Mouse (Mus musculus) macrophage (primary cell): ENCODE results near the gene Atg4c. TPM values are rescaled to one million over a fixed set of nuclear protein-coding genes. Genes with fewer than 3 reads are reported as not detected.

Experiments used
- H3K27ac ChIP-seq: fragments of 350-480 bp; formaldehyde crosslinking; 2 replicates; pipeline ENCODE4 v1.9.0; 2021
- H3K36me3 ChIP-seq: fragments of 350-480 bp; formaldehyde crosslinking; 2 replicates; pipeline ENCODE4 v1.9.0; 2021; ENCODE audit errors: inconsistent target
- H3K4me3 ChIP-seq: fragments of 350-480 bp; formaldehyde crosslinking; 2 replicates; pipeline ENCODE4 v1.9.0; 2021; ENCODE audit errors: inconsistent target
- H3K79me2 ChIP-seq: fragments of 350-480 bp; formaldehyde crosslinking; 2 replicates; pipeline ENCODE4 v1.9.0; 2021; ENCODE audit errors: inconsistent target
- WGBS: methylation state at CpG from one replicate; pipeline ENCODE4 v1.1.7; 2026; ENCODE audit warnings: inconsistent platforms; ENCODE audit not compliant: missing documents; 5-methylcytosine and 5-hydroxymethylcytosine counted together
- polyA plus RNA-seq: library from polyadenylated mRNA; stranded (reverse); fragments of 250-400 nt; gene quantifications from 3 replicates; pipeline ENCODE4 v1.2.4, GENCODE M21; 2018; ENCODE audit warnings: inconsistent platforms

Atg4c gene
- polyA plus RNA-seq, 1 experiment from 2014 or later, result 23.3 TPM

DNA sequence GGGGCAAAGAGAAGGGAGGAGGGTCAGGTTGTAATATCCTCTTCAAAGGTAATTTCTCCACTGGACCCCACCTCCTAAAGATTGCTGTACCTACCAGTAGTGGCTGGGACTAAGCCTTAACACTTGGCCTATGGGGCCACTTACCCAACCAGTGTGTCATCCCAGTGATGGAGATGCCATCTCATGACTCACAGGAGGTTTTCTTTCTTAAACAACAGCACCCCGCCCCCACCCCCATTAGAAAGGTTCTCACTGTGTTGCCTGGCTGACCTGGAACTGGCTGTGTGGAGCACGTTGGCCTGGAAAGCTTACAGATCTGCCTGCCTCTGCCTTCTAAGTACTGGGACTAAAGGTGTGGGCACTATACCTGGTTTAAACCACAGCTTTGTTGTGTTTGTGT lies 69.5 kb downstream of the Atg4c start:
- H3K4me3 ChIP-seq, result no peak overlapping the region
- 0 out of 2 replicates have a peak, but pooled peaks cover 13% of the 10 kb centered on the region for H3K36me3 ChIP-seq
- no peak overlapping the region for H3K27ac ChIP-seq
- WGBS, result 96% methylated on average over 2 of the region's 2 CpGs
- H3K79me2 ChIP-seq, result no peaks in the 10 kb centered on the region

DNA sequence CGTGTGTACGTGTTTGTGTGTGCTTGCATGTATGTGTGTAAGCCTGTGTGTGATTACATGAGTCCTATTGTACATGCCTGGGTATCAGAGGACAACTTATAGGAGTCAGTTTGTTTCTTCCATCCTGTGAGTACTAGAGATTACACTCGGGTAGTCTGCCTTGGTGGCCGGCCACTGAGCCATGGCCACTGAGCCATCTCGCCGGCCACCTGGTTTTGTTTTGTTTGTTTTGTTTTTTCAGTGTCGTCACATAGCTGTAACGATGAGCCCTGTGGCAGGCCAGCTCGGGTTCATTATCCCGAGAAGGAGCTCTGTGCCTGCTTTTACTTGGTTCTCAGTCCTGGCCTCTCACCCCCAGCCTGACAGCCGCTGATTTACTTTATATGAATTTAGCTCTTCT lies 69.9 kb downstream of the Atg4c start:
- 0 out of 2 replicates have a peak, but pooled peaks cover 11% of the 10 kb centered on the region for H3K36me3 ChIP-seq
- 94% methylated on average over 11 of the region's 11 CpGs for WGBS
- H3K27ac ChIP-seq, result no peak overlapping the region
- no peaks in the 10 kb centered on the region for H3K79me2 ChIP-seq
- H3K4me3 ChIP-seq, result no peak overlapping the region

DNA sequence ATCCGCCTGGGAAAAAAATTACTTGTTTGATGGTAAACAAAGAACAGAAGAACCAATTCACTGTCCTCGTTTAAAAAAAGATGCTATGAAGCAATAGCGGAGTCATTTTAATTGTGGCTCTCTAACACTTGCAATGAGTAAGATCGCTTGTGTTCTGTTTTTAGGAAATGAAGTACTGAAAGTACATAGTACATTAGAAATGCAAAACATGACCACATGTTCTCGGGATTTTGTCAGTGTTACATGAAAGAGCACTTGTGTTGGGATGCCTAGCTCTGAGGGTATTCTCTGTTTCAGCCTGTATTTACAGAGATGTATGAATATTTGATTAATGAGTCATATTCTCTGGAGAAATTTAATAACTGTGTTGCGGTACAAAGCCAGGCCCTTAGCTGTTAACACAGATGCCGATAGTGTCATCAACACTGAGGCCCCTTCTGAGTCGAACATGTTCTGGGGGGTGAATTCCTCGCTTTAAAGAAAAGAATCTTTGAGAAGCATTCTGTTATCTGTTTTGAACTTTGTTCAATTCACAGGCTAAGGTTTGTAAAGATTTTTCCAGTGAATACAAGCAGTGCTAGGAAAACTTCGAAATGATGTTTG lies 73.2 kb downstream of the Atg4c start:
- 95% methylated on average over 10 of the region's 10 CpGs for WGBS
- Histone ChIP-seq H3K27ac (no peak overlapping the region), H3K36me3 (peaks cover 15% of the 10 kb centered on the region; the same call in 1 of the 2 replicates), H3K79me2 (no peaks in the 10 kb centered on the region), H3K4me3 (no peak overlapping the region)

DNA sequence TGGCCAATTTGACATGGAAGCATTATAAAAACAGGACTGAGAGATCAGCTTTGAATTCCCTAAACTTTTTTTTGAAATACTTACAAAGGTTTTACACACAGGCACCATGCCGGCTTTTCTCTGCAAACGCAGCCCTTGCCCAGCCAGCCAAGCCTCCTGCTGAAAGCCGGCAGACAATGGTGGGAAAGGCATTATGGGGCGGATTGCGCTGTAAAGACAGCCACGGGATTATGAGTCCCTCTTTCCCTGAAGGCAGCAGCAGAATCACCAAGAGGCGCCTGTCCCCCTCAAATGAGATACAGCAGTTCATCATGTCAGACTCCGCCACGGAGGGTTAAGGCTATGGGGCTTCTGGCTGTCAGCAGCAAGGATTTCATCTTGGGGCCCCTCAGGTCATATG lies 79.1 kb downstream of the Atg4c start:
- no peak overlapping the region for H3K4me3 ChIP-seq
- H3K36me3 ChIP-seq, result peaks cover 9% of the 10 kb centered on the region; the same call in 1 of the 2 replicates
- WGBS, result 91% methylated on average over 9 of the region's 9 CpGs
- no peak overlapping the region for H3K27ac ChIP-seq
- H3K79me2 ChIP-seq, result no peaks in the 10 kb centered on the region

DNA sequence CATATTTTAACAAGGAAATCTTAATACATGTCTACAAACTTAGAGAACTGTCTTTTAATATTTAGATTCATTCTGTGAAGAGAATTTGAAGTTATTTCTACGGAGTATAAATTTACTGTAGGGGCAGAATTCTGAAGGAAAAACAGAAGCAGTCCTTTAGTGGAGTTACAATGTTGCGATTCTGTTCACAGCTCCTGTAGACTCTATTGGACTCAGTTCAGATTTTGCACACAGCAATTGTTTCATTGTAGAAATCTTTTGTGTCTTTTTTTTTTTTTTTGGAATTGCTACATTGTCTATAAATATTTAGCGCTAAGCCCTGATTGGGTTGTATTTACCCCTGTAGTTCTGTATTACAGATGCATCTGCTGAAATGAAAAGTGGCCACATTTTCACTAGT lies 79.7 kb downstream of the Atg4c start:
- H3K4me3 ChIP-seq, result no peak overlapping the region
- H3K79me2 ChIP-seq, result no peaks in the 10 kb centered on the region
- no peak overlapping the region for H3K27ac ChIP-seq
- H3K36me3 ChIP-seq, result peaks cover 6% of the 10 kb centered on the region; the same call in 1 of the 2 replicates
- WGBS, result 100% methylated on average over 3 of the region's 3 CpGs

DNA sequence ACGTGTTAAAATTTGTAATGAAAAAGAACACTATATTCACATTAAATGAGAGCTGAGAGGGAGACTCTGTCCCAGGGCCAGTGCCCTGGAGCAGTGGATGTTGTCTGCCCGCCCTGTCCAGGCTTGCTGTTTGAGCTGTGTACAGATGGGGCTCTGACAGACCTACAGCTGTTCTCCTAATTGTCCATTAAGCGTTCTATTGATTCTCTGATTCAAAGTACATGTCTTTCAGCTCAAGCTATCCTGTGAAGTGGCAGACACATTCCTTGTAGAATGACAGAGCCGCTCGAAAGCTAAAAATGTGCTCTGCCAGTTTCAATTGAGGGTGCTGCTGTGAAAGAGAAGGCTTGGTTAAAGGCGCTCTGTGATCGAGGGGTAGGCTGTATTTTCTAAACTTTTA lies 80.2 kb downstream of the Atg4c start:
- Histone ChIP-seq H3K27ac (no peak overlapping the region), H3K36me3 (peaks cover 6% of the 10 kb centered on the region; the same call in 1 of the 2 replicates), H3K79me2 (no peaks in the 10 kb centered on the region), H3K4me3 (no peak overlapping the region)
- WGBS, result 93% methylated on average over 7 of the region's 7 CpGs

DNA sequence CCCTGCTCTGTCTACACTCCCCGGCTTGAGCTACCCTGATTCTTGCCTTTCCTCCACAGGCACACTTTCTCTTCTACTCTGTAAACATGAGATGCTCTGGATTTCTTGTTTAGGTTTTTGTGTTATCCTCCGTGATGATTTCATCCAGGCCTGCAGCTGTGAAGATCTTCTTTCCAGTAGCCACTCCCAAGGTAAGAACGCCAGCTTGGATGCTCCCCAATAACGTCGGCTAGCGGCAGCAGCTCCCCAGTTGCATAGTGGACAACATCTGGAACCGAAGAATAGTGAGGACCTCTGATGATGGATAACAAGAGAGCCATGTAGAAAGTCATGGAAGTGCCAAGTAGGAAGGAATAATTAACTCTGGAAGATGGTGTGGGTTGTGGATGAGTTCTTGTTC lies 85.1 kb downstream of the Atg4c start:
- 94% methylated on average over 7 of the region's 7 CpGs for WGBS
- Histone ChIP-seq H3K27ac (no peak overlapping the region), H3K4me3 (no peak overlapping the region), H3K79me2 (no peaks in the 10 kb centered on the region), H3K36me3 (no peaks in the 10 kb centered on the region)

DNA sequence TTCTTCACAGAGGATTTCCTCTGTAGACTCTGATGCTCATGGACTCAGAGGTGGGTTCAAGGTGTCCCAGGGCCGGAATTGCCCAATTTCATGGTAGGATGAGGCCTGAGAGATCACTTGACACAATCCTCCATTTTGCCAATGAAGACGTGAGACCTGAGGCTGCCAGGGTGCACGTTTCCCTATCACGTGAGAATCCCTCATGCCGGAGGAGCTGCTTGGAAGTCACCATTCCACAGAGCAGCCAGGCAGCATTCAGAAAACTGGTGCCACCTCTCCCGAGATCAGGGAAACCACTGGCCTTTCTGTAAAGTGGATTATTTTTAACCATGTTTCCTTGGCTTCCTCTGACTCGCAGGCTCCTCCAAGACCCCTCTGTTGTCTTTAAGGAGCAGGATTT lies 88.0 kb downstream of the Atg4c start:
- H3K4me3 ChIP-seq, result no peak overlapping the region
- H3K36me3 ChIP-seq, result no peaks in the 10 kb centered on the region
- WGBS, result 97% methylated on average over 7 of the region's 7 CpGs
- no peaks in the 10 kb centered on the region for H3K79me2 ChIP-seq
- H3K27ac ChIP-seq, result no peak overlapping the region

DNA sequence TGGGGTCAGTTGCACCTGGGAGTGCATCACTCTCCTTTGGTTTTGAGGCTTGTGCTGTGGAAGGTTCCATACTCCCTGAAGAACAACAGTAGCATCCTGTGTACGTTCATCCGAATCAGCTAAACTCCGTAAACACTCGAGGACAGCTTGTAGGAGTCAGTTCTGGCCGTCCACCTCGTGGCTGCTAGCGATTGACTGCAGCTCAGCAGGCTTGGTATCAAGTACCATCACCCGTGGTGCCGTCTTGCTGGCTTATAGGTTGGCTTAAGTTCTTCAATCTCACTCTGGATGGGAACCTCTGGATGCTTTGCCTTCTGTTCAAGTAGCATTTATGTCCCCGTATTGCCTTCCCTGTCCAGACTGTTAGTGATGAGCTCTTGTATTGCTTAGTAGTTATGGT lies 95.6 kb downstream of the Atg4c start:
- Histone ChIP-seq H3K79me2 (no peaks in the 10 kb centered on the region), H3K27ac (no peak overlapping the region), H3K4me3 (no peak overlapping the region), H3K36me3 (no peaks in the 10 kb centered on the region)
- WGBS, result 90% methylated on average over 10 of the region's 10 CpGs

DNA sequence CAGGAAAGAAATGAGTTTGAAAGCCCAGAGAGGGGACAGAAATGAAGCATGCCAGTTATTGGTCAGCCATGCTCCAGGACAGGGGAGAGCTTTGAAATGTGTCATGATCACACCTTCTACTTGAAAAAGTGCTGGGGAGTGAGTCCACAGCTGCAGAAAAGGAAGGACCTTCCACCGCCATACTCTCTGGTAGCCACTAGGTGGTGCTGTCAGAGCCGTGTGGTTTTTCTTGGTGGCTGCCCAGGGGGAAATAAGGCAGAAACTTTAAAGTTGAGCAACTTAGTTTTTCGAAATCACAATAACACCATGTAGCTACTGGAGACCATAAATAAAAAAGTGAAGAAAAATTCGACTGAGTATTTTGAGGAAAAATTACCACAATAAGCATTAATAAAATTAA lies 104.9 kb downstream of the Atg4c start:
- H3K36me3 ChIP-seq, result no peaks in the 10 kb centered on the region
- no peak overlapping the region for H3K4me3 ChIP-seq
- H3K79me2 ChIP-seq, result no peaks in the 10 kb centered on the region
- 0% methylated on average over 4 of the region's 4 CpGs for WGBS
- H3K27ac ChIP-seq, result no peak overlapping the region

DNA sequence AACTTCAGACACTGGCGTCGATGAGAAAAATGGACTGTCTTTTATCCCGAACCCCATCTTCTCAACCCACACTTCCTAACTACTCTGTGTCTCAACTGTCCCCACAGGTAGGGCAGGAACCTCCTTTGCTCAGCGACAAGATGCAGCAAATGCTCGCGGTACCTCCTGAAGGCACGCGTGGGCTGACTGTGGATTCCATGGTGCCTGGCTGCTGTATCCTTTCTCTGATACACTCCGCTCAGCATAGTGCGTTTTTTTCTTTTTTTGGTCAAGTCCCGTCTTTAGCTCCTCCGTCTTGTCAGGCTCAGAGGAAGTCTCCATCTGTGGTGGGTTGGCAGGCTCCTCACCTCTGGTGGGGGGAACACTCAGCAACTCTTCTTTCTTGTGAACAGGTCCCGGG lies 111.1 kb downstream of the Atg4c start:
- Histone ChIP-seq H3K79me2 (no peaks in the 10 kb centered on the region), H3K36me3 (no peaks in the 10 kb centered on the region), H3K4me3 (no peak overlapping the region), H3K27ac (no peak overlapping the region)
- 92% methylated on average over 13 of the region's 13 CpGs for WGBS

Other genes starting within 250 kb of the Atg4c start
- gene Angptl3, start 163.0 kb upstream of the Atg4c start, polyA plus RNA-seq, result 1.8 to 14.9 TPM (median 5.9 TPM) in 3 replicates
- gene Dock7, start 73.0 kb upstream of the Atg4c start, polyA plus RNA-seq, result 38.7 to 56.3 TPM (median 43.3 TPM) in 3 replicates
- gene Gm12689, start 102.0 kb downstream of the Atg4c start, polyA plus RNA-seq, result 0.20 to 0.66 TPM in 2 of 3 replicates, not detected in the other